ENCODE assay signal across 9 mouse cellular contexts in genomic region chr5:113547949-113548700, GRCm38 (mm10). TPM values are rescaled to one million over a fixed set of nuclear protein-coding genes. Genes with fewer than 3 reads are reported as not detected.
DNase-seq lines count a peak whose midpoint lies in the region; ATAC-seq and TF ChIP-seq lines count a peak whose summit lies in the region.
"Had no signal": no experiment of that assay in that cellular context is flagged by ENCODE, and none has a peak within 500 bp of the region (broad histone marks: within the 10 kb centered on the region; RNA-seq: fewer than 3 reads in every experiment).

No protein-coding gene starts in this region.

- 54% methylated on average over 14 of the region's 14 CpGs for WGBS in intestine, postnatal 0 days
- WGBS in intestine, embryonic 15.5 days, result 53% methylated on average over 14 of the region's 14 CpGs

- H3K27ac ChIP-seq in intestine, postnatal 0 days (ENCODE audit: low read depth, low read length), result no peak overlapping the region
- no peak overlapping the region for H3K27ac ChIP-seq in intestine, embryonic 15.5 days
- H3K27ac ChIP-seq in testis, adult 2 months (ENCODE audit: control insufficient read depth, insufficient read depth, low read depth, low read length), result no peak overlapping the region
- H3K27ac ChIP-seq: lung, embryonic 15.5 days had no signal

- H3K9me3 ChIP-seq in intestine, postnatal 0 days (ENCODE audit: control insufficient read depth), result no peaks in the 10 kb centered on the region
- no peaks in the 10 kb centered on the region for H3K9me3 ChIP-seq in intestine, embryonic 15.5 days
- H3K9me3 ChIP-seq: lung, embryonic 15.5 days had no signal

- DNase-seq in ES-CJ7 (ENCODE audit: low read depth, low spot score), result peak; percentile 68
- peak; percentile 77 for DNase-seq in cerebellum, adult 11-12 months
- DNase-seq in gastrocnemius, adult 8-10 months (ENCODE audit: low spot score in 2 of 2), result peak; percentile 16 to 40
- DNase-seq in layer of hippocampus, adult 9-11 months, result peak; percentile 66
- peak; percentile 44 for DNase-seq in lung, postnatal 25 days (ENCODE audit: low spot score)

- ATAC-seq in intestine, postnatal 0 days, result 0 out of 2 replicates have a peak, but pooled peaks have one; percentile 22
- no peak for ATAC-seq in intestine, embryonic 15.5 days

- H3K4me2 ChIP-seq in intestine, postnatal 0 days (replicated peaks; ENCODE audit: low read depth), result no peak overlapping the region
- H3K4me2 ChIP-seq in intestine, embryonic 15.5 days (replicated peaks), result no peak overlapping the region
- H3K4me2 ChIP-seq: lung, embryonic 15.5 days had no signal

- H3K27me3 ChIP-seq in intestine, postnatal 0 days (replicated peaks; ENCODE audit: control insufficient read depth, insufficient read depth, low read length), result no peaks in the 10 kb centered on the region
- H3K27me3 ChIP-seq in intestine, embryonic 15.5 days (replicated peaks), result peaks cover 12% of the 10 kb centered on the region; the same call in 1 of the 2 replicates
- H3K27me3 ChIP-seq in testis, adult 2 months (ENCODE audit: control insufficient read depth, insufficient read depth, low read length), result no peaks in the 10 kb centered on the region

- TF ChIP-seq POLR2A in testis, adult 2 months (IDR thresholded peaks at IDR 0.05; ENCODE audit: control insufficient read depth, low read depth, low read length), result no peak

- H3K9ac ChIP-seq in intestine, postnatal 0 days (ENCODE audit: low read depth, low read length), result no peak overlapping the region
- no peak overlapping the region for H3K9ac ChIP-seq in intestine, embryonic 15.5 days
- H3K9ac ChIP-seq: lung, embryonic 15.5 days had no signal

- H3K36me3 ChIP-seq in intestine, postnatal 0 days (ENCODE audit: control insufficient read depth, insufficient read depth), result no peaks in the 10 kb centered on the region; the same call in 1 of the 2 replicates
- no peaks in the 10 kb centered on the region for H3K36me3 ChIP-seq in intestine, embryonic 15.5 days
- no peaks in the 10 kb centered on the region for H3K36me3 ChIP-seq in testis, adult 2 months (ENCODE audit: control insufficient read depth, insufficient read depth, low read length)
- H3K36me3 ChIP-seq: lung, embryonic 15.5 days had no signal

- H3K4me3 ChIP-seq in intestine, postnatal 0 days (ENCODE audit: low read depth, low read length), result no peak overlapping the region
- no peak overlapping the region for H3K4me3 ChIP-seq in intestine, embryonic 15.5 days (replicated peaks)
- no peak overlapping the region for H3K4me3 ChIP-seq in testis, adult 2 months (ENCODE audit: control insufficient read depth, low read depth, low read length)
- H3K4me3 ChIP-seq: lung, embryonic 15.5 days had no signal

- TF ChIP-seq CTCF in intestine, postnatal 0 days (IDR thresholded peaks at IDR 0.05; ENCODE audit: low read depth), result peak; percentile 79
- TF ChIP-seq CTCF in testis, adult 2 months (IDR thresholded peaks at IDR 0.05; ENCODE audit: control insufficient read depth, insufficient read depth, insufficient replicate concordance, low read depth, low read length), result peak; percentile 85

- no peaks in the 10 kb centered on the region for H3K4me1 ChIP-seq in intestine, postnatal 0 days (replicated peaks; ENCODE audit: control insufficient read depth, insufficient read depth, low read length)
- no peaks in the 10 kb centered on the region for H3K4me1 ChIP-seq in intestine, embryonic 15.5 days (replicated peaks)
- no peaks in the 10 kb centered on the region; the same call in 1 of the 2 replicates for H3K4me1 ChIP-seq in testis, adult 2 months (ENCODE audit: control insufficient read depth, insufficient read depth, low read length)

RNA-seq across cellular contexts. Expression of gene Wscd2, which starts 58.0 kb away (rescaled TPM):
- 4.2 and 4.9 TPM in 2 replicates for polyA plus RNA-seq in intestine, postnatal 0 days (2015; fragmentation: Nextera tagmentation; extraction: Ambion mirVana)
- 7.0 and 7.7 TPM in 2 replicates for polyA plus RNA-seq in intestine, embryonic 15.5 days (2015; fragmentation: Nextera tagmentation; extraction: Ambion mirVana)
- total RNA-seq in gastrocnemius, adult 8-10 months (2022), result under 1 TPM; 0.13 to 0.29 (median 0.15) TPM
- 10.3 and 13.6 TPM in 2 replicates for polyA plus RNA-seq in testis, adult 2 months (2012; rRNA removed)
